Mouse (Mus musculus): Measurements from ENCODE around the gene Mcoln1.

The Mcoln1 gene

DNA sequence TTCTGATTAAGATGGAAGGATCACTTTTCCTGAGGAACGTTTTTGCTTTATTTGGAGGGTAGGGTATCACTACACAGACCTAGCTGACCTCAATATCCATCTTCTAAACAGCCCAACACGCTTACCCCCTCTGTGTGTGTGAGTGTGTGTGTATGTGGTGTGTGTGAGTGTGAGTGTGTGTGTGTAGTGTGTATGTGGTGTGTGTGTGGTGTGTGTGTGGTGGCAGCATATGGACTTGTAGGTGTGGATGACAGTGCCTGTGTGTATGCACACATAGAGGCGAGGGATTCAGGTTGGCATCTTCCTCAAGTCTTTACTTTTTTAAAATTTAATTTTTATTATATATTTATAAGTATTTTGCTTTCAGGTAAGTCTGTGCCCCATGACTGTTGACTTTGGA, 1.7 kb upstream of the Mcoln1 start:
- no peak for ATAC-seq (ENCODE audit: low TSS enrichment)

DNA sequence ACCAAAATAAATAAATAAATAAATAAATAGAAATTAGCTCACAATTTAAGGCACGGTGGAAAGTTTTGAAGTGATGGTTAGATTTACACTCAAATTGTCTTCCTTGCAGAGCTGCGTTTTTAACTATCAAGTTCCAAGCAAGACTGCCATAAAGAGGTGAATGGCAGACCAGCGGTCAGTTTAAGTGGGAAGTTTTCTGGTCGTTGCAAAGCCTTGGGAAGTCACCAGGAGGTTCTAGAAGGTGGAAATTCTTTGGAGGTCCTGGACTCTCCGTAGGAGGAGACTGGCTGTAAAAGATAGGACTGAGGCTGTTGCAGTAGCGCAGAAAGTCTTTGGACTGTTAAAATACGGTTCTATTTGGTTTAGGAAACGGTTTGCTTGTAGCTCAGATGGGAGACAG, 506 bp upstream of the Mcoln1 start:
- ATAC-seq (ENCODE audit: low TSS enrichment), result peak; percentile 27

DNA sequence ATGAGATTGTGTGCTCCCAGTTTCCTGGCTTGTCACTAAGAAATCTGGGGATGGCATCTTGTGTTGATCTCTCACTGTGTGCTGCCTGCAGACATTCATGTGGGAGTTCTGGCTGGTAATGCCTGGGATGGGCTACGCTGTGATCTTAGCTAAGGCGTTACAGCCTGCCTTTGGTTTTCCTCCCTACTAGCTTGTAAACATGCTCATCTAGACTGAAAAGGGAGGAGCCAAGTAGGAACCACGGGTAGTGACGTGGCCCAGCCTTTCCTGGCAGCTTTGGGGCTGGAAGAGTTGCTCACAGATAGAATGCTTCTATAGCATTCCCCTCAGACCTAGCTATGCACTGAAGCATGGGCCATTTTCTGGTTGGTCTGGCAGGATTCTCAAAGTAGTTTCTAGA, 2.0 kb downstream of the Mcoln1 start:
- ATAC-seq (ENCODE audit: low TSS enrichment), result peak; percentile 39; the same call in 1 of the 2 replicates

DNA sequence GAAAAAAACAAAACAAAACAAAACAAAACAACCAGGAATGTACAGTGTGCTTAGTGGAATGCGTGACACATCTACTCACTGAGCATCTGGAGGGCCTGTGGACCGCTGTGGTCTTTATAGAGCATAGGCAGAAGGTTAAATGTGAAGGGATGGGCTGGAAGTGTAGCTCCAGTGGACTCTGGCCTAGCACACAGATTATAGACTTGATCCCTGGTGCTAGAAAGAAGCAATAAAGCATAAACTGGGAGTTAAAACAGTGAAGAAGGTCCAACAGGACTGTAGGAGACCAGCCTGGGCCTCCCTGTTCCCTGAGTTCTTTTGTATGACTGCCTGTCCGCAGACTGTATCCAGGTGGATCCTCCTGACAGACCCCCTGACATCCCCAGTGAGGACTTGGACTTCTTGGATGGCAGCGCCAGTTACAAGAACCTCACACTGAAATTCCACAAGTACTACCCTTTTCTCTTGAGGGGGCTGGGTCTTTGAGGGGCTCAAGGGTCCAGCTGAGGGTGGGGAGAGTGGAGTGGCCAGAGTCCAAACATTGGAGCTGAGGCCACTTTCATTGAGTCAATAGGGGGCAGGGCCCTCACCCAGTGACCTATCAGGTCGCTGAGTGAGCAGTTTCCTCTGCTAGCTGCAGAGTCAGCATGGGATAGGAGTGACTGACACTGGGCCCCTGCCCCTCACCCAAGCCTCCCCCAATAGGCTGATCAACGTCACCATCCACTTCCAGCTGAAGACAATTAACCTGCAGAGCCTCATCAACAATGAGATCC, 7.9 kb downstream of the Mcoln1 start:
- no peak for ATAC-seq (ENCODE audit: low TSS enrichment)

DNA sequence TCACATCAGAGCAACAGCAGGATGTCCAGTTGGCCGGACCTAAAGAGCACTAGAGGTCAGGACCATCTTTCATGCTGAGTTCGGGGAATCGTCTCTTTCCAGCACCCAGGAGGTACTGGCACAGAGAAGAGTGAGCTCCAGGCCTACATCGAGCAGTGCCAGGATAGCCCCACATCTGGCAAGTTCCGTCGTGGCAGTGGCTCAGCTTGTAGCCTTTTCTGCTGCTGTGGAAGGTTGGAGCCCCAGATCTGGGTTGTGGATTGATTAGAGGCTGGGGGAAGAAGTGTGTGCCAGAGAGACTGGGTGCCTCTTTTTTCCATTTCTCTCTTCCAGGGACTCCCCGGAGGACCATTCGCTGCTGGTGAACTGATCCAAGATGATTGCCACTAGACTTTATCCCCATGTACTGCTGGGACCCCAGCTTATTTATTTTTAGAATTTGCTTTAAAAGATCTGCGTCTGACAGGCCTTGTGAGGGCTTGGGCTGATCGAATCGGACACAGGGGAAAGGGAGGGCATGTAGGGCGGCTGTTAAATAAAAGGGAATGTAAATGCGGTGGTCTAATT, 14.5 kb downstream of the Mcoln1 start:
- no peak for ATAC-seq (ENCODE audit: low TSS enrichment)

DNA sequence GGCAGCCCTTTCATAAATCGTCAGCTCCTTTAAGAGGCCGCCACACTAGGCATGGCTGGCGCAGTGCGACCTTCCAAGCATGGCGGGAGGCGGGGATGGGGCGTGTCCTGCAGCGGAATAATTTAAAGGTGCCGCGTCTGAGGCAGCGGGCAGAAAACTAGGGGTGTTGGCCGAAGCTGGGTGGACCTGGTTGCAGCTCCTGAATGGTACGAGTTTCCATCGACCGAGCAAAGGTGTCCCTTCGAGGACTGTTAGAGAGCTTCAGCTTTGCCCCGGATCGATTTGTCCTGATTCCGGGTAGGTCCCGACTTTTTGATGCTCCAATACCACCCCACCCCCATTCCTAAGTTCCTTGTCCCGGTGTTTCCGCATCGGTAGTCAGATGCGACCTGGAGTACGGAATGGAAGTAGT, 15.0 kb downstream of the Mcoln1 start, which contains the start of gene Pnpla6:
TSS of gene Pnpla6 (plus strand) at position 125 of the 412 bp plus-strand sequence.
- peak; percentile 62 for ATAC-seq (ENCODE audit: low TSS enrichment)

DNA sequence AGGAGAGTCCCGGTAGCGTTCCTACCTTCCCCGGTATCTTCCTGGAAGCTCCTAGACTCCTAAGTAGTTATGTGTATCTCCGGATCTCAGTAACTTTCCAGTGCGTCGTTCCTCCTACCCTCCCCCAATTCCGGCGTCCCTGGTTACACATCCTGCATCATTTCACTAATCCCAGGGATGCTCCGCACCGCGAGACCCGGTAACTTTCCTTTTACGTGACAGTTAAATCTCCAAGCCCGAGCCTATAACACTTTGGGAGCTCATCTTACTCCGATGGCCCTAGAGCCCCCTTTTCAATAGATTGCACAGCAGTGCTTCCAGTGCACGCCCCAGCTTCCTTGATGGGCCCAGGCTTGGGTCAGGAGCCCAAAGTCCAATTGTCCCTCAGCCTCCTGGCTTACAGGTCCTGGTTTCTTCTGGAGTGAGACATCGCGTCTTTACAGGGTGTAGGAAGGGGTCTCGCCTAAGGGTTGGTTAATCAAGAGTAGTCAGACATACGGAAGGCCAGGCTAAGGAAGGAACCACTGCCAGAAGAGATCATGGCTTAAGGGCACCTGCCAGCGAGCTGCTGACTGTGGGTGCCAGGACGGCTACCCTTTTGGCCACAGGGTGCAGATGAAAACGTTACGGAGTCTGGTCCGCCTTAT, 15.6 kb downstream of the Mcoln1 start:
- ATAC-seq (ENCODE audit: low TSS enrichment), result peak; percentile 36

DNA sequence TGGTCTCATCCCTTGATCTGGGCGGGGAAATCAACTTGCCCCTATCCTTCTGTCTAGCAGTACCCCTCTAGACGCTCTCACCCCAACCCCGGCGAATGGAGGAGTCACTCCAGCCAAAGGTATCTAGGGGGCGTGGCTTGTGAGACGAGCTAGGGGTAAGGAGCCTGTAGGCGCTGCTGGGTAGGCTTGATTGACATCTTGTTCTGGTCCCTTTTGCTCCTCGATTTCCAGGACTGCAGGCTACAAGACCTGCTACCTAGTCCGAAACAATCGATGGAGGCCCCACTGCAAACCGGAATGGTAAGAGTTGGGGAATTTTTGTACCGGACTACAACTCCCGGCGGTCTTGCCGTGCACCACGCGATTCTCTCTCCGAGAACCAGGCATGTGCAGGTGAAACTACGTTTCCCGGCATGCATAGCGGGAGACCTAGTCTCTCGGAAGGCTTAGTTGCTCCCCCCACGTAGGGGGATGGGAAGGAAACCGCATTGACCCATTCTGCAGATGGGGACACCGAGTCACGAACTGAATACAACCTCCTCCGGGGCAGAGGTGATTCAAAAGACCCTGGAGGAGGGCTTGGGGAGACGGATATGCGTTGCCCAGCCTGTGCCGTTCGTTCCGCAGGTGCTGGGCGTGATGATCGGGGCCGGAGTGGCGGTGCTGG, 16.3 kb downstream of the Mcoln1 start:
- ATAC-seq (ENCODE audit: low TSS enrichment), result peak; percentile 74

DNA sequence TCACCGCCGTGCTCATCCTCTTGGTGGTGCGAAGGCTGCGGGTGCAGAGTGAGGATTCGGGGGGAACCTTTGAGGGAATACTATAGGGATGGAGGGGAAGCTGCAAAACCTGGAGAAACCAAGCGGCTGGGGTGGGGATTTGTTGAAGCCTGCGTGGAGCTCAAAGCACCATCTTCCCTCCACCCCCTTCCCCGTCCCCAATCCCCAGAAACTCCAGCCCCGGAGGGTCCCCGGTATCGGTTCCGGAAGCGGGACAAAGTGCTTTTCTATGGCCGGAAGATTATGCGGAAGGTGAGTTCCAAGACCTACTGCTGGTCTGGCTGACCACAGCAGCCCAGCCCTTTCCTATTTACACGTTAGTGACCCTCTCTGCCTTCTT, 16.8 kb downstream of the Mcoln1 start:
- no peak; the same call in 1 of the 2 replicates for ATAC-seq (ENCODE audit: low TSS enrichment)

DNA sequence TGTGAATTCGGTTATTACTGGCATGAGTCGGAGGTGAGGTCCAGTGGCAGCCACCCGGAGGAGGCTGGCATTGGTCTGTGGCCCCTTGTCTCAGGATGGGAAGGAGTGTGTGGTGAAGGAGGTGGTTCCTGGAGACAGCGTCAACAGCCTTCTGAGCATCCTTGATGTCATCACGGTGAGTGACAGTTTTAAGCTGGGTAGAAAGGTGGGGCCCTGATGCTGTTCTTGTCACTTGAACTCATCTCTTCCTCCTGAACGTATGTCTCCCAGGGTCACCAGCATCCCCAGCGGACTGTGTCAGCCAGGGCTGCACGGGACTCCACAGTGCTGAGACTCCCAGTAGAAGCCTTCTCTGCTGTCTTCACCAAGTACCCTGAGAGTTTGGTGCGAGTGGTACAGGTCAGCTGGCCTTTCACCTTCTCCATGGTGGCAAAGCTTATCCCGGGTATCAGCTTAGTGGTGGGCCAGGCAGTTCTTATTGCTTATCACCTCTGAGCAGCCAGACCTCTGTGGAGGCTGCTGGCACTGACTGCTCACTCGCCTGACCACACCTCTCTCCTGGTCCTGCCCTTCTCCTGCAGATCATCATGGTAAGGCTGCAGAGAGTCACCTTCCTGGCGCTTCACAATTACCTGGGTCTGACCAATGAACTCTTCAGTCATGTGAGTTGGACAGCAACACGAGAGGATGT, 21.9 kb downstream of the Mcoln1 start:
- ATAC-seq (ENCODE audit: low TSS enrichment), result no peak

DNA sequence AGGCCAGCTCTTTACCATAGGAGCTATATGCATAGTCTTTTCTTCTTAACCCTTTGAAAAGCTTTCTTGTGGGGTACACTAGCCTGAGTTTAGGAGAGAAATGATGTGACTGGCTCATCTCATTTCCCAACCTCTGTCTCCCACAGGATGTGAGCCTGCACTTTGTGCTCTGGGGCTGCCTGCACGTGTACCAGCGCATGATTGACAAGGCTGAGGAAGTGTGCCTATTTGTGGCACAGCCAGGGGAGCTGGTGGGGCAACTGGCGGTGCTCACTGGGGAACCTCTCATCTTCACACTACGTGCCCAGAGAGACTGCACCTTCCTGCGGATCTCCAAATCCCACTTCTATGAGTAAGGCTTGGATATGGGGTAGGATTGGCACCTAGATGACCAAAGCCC, 30.6 kb downstream of the Mcoln1 start:
- ATAC-seq (ENCODE audit: low TSS enrichment), result no peak

DNA sequence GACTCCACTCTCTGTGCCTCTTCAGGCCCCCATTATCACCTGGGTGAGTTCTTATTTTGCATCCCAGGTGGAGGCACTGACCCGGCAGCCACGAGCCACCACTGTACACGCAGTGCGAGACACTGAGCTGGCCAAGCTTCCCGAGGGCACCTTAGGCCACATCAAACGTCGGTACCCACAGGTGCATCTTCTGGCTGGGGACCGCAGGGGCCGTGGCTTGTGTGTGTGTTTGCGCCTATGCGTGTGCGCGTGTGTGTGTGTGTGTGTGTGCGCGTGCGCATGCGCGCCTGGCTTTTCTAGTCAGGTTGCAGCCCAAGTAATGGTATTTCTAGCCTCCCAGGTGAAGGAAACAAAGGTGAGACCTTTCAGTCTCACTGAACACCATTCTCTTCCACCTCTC, 31.7 kb downstream of the Mcoln1 start:
- no peak for ATAC-seq (ENCODE audit: low TSS enrichment)

DNA sequence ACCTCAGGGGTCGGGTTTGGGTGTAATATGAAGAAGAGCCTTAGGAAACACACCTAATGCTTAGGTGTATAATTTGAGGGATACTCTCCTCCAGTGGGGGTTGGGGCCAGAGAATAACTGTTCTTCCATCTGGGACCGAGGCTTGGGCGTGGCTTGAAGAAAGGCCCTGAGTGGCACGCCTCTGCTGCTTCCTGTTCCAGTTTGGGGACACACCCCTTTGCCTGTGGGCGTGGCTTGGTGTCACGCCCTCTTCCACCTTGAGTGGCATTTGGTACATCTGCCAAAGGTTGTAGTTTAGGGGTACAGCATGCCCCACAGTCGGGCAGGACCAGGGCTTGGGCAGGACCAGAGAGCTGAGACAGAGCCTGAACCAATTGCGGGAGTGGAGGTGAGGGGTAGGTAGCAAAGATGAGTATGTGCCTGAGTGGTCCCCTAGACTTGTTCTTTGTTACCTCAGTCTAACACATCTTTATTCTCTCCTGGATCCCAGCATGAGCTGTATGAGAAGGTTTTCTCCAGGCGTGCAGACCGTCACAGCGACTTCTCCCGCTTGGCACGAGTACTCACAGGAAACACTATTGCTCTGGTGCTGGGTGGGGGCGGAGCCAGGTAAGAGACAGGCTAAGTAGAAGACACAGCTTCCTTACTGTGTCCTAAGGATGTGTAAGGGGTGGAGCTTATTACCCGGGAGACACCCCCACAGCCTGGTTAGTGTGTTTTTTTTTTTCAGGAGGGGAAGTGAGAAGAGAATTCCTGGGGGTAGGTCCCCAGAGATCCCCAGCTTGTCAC, 36.0 kb downstream of the Mcoln1 start:
- ATAC-seq (ENCODE audit: low TSS enrichment), result no peak

DNA sequence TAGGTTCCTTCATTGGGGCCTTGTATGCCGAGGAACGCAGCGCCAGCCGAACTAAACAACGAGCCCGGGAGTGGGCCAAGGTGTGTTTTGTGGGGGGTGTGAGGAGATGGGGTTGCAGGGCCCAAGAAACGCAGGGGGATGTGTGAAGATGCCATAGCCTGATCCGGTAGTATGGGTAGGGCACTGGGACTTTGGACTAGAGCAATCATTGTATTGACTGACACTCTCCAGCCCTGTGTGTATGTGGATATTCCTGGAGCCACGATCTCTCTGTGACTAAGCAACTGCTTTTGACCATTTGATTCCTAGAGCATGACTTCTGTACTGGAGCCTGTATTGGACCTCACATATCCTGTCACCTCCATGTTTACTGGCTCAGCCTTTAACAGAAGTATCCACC, 36.7 kb downstream of the Mcoln1 start:
- no peak for ATAC-seq (ENCODE audit: low TSS enrichment)

DNA sequence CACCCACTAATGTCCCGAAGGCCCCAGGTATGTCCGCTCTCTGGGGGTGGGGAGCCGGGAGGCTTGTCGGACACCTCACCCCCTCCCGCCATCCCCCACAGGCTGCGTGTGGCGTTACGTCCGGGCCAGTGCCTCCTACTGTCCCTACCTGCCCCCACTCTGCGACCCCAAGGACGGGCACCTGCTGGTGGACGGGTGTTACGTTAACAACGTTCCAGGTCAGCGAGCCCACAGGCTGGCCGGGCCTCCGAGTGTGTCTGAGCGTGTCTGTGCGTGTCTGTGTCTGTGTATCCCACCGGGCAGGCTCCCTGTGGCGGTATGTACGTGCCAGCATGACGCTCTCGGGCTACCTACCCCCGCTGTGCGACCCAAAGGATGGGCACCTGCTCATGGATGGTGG, 37.4 kb downstream of the Mcoln1 start:
- no peak for ATAC-seq (ENCODE audit: low TSS enrichment)

DNA sequence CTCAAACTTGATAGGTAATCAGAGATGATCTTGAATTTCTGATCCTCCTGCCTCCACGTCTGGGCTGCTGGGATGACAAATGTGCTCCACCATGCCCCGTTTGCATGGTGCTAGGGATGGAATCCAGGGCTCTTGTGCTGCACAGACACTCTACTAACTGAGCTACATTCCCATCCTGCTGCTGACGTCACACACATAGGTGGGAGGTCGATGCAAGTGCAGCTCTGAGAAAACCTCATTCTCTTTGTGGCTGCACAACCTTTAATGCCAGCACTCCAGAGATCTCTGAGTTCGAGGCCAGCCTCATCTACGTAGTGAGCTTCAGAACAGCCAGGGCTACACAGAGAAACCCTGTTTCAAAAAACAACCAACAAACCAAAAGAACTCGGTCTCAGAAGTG, 38.9 kb downstream of the Mcoln1 start:
- ATAC-seq (ENCODE audit: low TSS enrichment), result no peak

DNA sequence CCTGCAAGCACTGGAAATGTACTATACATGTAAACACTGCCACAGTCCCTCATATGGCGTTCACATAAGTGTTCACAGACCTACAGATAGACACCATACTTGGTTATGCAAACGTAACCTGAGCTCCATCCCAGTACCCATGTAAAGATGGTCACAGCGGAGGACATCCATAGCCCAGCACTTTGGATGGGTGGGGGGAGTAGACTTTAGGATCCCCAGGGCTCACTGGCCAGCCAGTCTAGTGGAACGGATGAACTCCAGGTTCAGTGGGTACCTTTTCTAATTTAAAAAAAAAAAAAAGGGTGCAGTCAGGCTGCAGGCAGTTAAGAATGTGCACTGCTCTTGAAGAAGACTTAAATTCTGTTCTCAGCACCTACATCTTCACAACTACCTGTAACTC, 39.8 kb downstream of the Mcoln1 start:
- ATAC-seq (ENCODE audit: low TSS enrichment), result no peak

DNA sequence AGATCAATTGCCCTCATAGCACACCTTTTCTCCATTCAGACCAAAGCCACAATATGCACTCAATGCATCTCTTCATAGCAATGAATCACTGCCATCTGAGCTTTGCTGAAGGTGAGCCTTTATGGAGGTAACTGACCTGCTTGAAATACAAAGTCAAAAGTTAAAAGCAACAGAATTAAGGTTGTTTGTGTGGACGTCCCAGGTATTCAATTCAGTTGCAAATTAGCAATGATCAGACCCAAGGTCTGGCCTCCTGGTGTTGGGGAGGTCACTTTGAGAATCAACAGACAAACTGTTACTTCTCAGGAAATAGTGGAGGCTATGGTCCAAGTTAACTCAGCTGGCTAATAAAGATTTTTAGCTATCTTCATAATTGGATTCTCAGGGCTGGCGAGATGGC, 46.3 kb downstream of the Mcoln1 start:
- ATAC-seq (ENCODE audit: low TSS enrichment), result no peak

DNA sequence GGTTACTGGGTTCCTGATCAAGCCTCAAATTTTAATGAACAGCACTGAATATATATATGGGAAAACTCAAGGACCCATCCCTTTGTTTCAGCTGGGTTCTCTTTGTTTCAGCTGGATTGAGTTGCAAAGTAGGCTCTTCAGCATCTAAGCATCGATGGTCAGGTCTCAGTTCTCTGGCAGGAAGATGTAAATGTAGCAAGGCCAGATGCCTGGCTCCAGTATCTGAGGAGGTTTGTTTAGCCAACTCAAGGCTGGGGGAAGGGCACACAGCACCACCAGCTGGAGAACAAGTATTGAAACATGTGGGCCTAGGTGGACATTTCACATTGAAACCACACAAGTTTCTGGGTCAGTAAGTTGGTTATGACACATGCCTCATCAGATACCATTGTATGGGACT, 52.0 kb downstream of the Mcoln1 start:
- ATAC-seq (ENCODE audit: low TSS enrichment), result no peak

DNA sequence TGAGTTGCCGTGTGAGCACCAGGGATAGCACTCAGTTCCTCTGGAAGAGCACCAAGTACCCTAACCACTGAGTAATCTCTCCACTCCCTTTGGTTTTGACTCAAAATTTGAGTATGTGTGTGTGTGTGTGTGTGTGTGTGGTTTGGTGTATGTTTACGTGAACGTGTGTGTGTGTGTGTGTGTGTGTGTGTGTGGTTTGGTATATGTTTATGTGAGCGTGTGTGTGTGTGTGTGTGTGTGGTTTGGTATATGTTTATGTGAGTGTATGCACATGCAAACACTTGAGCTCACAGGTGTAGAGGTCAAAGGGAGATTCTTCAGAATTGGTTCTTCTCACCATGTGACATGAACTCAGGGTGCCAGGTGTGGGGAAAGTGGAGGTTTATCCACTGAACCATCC, 55.9 kb downstream of the Mcoln1 start:
- ATAC-seq (ENCODE audit: low TSS enrichment), result no peak
